Mouse (Mus musculus): ENCODE data around the gene Ankrd65.
A peak's percentile ranks its signal among the peaks of the same experiment; 100 is the strongest.

The Ankrd65 gene

DNA sequence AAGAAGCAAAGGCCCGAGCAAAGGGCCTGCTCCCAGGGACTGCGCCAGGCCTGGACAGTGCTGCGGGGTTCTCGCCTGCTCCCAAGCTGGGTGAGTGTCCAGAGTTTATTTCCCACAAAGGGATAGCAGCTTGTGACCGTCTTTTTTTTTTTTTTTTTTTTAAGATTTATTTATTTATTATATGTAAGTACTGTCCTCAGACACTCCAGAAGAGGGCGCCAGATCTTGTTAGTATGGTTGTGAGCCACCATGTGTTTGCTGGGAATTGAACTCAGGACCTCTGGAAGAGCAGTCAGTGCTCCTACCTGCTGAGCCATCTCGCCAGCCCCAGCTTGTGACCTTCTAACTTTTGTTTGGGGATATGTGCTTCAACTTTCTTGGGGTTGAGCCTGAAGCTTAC is 30.8 kb downstream of the Ankrd65 start:
- DNase-seq, result peak; percentile 52

DNA sequence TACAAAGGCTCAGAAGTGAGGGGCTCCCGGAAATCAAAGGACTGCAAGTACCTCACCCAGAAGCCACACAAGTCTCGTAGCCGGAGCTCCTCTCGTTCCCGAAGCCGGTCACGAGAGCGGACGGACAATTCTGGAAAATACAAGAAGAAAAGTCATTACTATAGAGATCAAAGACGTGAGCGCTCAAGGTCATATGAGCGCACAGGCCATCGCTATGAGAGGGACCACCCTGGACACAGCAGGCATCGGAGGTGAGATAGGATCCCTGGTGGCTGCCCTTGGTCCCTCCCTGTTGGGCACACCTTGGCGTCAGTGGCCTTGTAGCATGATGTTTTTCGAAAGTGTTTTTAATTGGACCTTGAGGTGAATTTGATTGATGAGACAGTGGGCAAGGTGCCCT is 33.2 kb downstream of the Ankrd65 start:
- no peak for DNase-seq

DNA sequence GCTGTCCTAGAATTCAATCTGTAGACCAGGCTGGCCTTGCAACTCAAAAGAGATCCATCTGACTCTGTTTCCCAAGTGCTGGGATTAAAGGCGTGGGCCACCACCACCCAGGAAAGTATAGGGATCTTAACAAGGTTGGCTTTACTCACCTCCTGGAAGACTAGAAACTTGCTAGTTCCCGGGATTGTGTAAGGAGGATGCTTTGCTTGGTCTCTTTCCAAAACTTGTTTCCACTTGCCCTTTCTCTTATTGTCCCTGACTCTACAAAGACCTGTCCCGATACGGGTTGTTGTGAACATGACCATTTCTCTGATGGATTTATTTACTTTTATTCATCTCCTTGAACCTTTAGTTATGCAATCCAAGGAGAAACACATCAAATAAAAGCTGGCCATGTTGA is 39.6 kb downstream of the Ankrd65 start:
- no peak for DNase-seq

DNA sequence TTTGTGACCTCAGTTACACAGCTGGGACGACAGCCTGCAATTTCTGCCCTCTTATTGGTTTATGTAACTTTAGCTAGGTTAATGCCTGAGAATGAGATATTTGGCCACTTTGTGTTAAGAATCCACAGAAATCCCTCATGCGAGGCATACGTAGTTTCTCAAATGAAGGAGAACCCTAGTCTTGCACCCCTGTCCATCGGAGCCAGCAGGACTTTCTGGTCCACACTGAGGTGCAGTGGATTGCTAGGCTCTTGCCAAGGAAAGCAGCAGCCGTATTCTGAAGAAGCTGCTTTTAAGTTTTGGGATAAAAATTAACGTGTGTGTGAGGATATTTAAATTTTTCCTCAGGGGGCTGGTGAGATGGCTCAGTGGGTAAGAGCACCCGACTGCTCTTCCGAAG is 40.4 kb downstream of the Ankrd65 start:
- no peak for DNase-seq

DNA sequence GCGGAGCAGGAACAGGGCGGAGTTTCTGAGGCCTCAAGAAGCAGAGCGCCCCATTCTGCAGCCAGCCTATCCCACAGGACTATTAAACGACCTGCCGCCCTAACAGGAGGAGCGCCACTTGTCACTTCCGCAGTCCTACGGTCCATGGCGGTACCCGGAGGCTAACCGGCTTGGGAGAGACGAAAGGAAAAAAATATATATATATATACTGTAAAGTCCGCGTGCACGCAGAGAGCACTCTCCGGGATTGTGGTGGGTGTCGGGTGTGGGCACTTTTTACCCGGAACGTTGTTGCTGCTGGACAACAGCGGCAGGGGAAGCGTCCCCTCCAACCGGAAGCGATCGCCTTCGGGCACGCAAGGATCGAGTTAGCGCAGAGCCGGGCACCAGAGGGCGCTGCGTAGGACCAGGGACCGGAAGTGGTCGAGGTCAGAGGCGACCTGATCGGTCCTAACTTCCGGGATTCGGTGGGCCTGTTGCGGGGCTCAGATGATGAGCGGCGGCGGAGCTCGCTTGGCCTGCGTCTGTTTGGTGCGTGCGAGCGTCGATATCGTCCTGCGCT is 41.0 kb downstream of the Ankrd65 start, which contains the start of gene Aurkaip1:
TSS of gene Aurkaip1 (plus strand) at position 68 of the 562 bp plus-strand sequence.
- peak; percentile 96 for DNase-seq

DNA sequence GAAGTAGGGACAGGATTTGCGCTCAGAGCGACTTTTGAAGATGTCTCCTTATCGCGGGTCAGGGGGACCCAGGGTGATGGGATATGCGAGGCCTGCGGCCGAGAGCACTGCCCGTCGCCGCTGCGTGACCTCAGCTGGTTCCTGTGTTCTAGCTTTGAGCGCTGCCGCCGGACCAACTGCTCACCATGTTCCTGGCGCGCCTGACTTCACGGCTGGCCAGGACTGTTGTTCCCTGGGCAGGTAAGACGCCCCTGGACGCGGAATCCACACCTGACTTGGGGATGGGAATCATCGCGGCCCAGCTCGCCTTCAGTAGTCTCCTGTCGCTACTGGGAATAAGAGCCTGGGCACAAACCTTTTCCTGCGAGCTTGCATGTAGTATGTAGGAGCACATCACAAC is 41.6 kb downstream of the Ankrd65 start:
- DNase-seq, result peak; percentile 31

DNA sequence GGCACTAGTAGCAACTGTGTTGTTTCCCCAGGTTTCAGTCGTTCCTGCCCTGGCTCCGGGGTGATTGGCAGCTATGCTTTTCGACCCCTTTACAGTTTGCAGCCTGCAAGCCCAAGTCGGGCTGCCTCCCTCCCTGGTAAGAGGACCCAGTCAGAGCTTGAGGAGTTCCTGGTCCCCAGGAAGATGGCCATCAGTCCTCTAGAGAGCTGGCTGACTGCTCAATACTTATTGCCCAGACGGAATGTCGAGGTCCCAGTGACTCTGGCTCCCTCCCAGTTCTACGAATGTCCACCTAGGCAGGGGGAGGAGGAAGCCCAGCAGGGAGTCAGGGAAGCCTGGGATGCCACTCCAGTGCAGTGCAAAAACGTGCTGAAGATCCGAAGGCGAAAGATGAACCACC is 42.1 kb downstream of the Ankrd65 start:
- no peak for DNase-seq

DNA sequence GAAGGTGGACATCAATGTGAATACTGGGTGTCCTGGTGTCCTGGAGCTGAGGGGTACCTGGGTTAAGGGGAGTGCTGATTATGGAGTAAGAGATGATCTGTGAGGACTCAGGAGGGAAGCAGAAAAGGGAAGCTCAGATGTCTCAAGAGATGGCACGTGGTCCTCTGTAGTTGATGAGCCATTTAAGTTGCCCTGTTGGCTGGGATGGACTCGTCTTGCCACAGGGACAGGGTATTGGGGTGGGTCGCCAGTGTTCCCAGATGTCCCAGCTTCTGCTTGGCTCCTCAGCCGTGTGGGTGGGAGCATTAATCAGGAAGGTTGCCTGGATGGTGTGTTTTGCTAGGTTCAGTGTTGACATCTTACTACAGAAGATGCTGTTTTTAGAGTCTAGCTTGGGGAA is 43.0 kb downstream of the Ankrd65 start:
- DNase-seq, result peak; percentile 26

DNA sequence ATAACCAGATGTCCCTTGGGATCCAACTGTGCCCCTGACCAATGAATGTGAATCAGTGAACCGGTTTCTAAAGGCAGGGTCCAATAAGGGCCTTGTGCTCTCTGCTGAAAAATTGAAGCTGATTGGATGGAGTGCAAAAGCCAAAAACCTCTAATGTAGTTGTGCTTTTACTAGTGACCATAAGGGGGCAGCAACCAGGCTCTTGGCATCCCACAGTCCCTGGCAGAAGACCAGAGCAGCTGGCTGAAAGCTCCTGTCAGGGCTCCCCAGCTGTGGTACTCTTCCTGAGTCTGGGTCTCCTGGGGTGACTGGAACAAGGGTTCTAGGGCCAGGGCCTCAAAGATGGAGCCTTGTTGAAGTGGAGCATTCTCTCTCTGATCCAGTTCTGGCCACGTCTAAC is 43.6 kb downstream of the Ankrd65 start:
- DNase-seq, result peak; percentile 91

DNA sequence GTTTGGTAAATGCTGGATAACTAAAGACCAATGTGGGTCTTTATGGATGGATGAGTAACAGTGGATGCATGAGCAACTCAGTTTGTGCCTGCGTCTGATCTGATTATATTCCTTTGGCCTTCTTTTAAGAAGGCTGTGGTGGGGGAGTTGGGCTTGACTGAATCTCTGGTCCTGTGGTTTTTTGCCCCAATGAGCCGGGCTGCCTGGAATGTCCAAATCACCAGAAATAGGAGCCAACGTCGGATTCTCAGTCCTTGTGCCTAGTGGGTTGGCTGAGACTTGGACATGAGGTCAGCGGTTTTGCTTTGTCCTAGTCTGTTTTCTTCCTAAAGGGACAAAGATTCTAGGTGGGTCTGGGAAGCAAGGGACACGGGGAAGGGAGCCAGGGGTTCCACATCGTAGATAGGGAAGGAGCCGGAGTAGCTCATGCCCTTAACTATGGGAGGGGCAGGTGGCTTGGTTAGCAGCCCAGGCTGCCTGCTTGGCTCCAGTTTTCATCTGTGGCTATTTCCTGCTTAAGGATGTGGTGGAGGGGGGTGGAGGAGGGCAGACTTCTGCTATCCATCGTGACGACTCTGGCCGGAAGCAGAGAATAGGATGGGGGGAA is 47.3 kb downstream of the Ankrd65 start:
- DNase-seq, result peak; percentile 76

DNA sequence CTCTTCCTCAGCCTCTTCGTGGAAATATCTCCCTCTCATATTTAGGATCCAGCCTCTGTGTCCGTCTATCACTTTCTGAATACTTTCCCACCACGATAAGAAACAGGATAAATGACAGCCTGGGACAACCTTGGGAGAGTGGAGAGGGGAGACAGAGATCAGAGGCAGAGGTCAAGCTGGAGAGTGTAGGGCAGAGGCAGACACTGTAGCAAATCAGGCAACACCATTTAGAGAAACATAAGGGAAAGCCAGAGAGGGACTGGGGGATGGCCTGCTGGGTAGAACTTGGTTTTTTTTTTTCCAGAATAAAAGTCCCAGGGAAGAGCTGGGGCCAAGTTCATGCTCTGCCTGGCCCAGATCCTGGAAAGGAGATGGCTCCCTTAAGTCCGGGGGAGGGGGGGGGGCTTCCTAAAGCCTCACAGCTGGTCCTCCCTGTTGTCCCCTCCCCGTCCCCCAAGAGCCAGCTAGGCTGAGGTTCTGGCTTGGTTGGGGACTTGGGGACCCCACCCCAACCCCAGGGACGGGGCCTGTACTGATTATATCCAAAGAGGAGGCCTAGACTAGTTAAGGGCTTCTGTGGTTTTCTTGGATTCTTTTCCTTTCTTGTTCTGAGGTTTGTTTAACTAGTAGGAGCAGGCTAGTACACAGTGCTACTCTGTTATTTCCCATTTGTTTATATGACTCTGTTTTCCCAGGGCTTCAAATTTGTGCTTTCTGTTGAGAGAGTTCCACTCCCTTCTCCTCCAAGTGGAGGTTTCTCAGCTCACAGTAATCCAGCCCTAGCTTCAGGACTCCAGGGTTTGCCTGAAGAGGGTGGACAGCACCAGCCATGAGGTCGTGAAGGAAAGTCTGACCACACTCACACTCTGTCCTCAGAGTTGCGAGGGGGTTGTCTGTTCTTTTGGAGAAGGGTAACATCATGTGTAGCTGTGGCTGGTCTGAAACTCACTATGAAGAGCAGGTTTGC is 48.2 kb downstream of the Ankrd65 start:
- DNase-seq, result no peak

DNA sequence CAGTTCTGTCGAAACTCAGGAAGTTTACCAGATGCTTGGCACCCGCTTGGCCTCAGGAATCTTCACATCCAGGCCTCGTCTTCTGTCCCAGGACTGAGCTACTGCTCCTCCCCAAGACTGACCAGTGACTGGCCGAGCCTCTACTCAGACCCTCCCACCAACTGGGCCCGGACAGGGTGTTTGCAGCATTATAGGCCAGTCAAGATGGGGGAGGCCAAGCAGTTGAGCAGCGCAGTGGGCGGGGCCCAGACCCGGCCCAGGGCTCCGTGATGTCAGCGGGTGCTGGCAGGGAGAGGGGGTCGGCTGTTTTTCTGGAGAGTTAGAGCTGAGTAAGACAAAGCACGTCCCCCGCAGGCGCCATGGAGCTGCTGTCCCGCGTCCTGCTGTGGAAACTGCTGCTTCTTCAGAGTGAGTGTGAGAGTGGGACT is 49.3 kb downstream of the Ankrd65 start, which contains the start of gene Mxra8:
TSS of gene Mxra8 (plus strand) at position 198 of the 428 bp plus-strand sequence.
- peak; percentile 95 for DNase-seq

DNA sequence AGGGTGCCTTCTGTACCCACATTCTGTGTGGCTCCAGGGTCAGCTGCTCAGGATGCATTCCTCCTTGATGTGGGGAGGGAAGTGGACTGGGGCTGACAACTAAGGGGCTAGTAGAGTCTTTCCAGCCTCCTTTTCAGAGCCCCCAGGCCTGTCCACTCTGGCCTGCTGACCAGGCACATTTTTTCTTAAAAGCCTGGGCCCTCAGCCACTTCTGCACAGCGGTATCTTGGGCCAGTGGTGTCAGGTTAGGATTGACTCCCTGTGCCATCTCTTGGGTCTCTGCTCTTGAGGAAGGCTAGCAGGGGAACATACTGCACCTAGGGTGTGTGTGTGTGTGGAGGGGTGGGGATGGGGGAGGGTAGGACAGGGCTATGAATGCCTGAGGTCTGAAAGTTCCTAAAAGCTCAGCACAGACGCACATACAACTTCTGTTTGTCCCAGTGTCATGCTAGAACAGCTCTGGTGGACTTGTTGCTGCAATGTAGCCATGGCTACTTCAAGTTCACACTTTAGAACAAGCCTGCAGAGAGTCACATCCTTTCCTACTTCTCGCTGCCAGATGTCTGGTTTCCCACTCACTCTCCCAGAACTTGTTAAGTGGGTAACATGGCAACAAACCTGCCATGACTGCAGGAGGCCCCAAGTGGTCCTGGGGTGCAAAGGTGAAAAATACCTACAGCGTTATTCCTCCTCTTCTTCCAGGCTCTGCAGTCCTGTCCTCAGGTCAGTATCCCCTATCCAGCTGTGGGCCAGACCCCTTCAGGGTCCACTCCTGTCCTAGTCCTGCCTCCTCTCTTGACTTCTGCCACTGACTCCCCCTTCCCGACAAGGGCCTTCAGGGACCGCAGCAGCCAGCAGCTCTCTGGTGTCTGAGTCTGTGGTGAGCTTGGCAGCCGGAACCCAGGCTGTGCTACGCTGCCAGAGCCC is 50.1 kb downstream of the Ankrd65 start:
- DNase-seq, result no peak

DNA sequence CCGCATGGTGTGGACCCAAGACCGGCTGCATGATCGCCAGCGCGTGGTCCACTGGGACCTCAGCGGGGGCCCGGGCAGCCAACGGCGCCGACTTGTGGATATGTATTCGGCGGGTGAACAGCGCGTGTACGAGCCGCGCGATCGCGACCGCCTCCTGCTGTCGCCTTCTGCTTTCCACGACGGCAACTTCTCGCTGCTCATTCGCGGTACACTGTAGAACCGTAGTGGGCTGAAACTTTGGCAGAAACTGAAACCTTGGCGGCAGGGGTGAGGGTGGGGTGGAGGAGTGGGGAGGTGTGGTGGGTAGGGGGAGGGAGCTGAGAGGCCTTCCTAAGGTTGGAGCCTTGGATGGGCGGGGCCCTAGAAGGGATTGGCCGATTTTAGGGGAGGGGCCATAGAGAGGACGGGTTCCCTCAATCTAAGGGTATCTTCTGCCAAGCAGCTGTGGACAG is 50.8 kb downstream of the Ankrd65 start:
- peak; percentile 85 for DNase-seq

DNA sequence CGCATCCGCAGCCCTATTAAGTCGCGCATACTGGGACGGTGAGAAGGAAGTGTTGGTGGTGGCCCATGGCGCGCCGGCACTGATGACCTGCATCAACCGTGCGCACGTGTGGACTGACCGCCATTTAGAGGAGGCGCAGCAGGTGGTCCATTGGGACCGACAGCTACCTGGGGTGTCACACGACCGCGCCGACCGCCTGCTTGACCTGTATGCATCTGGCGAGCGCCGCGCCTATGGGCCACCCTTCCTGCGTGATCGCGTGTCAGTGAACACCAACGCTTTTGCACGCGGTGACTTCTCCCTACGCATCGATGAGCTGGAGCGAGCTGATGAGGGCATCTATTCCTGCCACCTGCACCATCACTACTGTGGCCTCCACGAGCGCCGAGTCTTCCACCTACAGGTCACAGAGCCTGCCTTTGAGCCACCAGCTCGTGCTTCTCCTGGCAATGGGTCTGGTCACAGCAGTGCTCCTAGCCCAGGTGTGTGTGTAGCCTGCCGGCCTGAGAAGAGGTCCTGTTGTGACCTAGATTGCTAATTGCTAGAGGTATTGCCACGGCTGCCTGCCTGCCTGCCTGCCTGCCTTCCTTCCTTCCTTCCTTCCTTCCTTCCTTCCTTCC is 51.5 kb downstream of the Ankrd65 start:
- DNase-seq, result no peak

DNA sequence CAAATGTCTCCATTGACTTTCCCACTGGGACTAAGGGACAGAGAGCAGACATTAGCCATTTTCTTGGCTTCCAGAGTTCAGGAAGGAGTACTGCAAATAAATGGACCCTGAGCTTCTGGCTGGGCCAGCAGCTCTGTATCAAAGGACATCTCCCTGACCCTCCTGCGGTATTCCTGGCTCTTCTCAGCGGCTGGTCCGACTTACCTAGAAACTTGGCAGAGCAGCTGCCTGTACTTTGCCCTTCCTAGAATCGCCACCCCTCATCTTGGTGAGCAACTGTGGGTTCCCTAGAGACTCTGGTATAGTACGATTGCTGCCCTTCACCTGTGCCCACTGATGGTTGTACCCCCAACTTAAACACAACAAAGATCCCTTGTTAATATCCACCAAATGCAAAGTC is 53.0 kb downstream of the Ankrd65 start:
- no peak for DNase-seq

DNA sequence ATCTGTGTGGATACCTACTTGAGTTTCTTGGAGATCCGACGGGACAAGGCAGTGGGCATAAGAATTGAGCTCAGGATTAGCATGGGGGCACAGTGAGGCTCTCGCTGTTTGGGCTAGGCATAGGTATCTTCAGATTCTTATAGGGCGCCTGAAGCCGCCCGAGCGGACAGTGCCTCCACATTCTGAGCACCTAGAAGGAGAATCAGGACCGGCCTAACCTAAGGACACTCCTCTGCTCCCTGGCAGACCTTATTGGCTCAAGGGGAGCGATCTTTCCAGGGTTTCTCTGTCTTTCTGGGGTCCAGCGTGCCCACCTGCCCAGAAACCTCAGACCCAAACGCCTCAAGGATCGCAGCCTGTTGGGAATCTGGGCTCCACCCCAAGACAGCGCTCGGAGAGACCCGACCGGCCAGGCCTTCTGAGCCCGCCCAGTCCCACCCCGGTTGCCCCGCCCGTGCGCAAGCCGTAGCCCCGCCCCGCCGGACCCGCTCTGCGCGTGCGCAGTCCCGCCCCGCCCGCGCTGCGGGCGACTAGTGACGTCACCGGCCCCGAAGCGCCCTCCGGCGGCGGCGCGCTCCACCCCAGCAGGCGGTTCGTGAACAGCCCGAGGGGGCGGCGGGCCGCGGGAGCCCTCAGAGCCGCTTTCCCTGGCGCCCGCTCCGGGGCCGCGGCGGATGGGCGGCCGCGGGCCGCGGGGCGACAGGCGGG is 56.8 kb downstream of the Ankrd65 start, which contains the start of gene Dvl1:
TSS of gene Dvl1 (plus strand) at position 532 of the 708 bp plus-strand sequence.
- peak; percentile 90 for DNase-seq

DNA sequence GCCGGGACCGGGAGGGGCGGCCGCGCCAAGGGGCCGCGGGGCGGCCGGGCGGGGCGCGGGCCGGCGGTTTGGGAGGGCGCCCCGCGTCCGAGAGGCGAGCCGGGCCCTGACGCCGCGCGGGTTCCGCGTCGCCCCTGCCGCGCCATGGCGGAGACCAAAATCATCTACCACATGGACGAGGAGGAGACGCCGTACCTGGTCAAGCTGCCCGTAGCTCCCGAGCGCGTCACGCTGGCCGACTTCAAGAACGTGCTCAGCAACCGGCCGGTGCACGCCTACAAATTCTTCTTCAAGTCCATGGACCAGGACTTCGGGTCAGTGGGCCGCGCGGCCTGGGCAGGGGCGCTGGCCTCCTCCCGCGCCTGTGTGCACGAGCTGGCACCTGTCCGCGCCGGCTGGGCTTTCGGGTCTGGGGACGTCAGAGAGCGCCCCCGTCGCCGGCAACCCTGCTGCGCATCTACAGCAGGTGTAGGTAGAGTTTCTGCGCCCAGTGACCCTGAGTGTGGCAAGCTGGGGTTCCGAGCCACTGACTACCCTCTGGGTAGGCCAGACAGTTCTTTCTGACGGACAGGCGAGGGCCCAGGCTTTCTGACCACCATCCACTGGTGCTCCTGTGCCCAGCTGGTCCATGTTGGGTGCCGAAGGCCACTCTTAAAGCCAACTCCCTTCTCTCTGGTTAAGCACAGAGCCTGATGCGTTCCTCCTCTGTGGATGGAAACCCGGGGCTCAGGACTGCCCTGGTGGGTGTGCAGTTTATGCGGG is 57.5 kb downstream of the Ankrd65 start:
- DNase-seq, result peak; percentile 47

DNA sequence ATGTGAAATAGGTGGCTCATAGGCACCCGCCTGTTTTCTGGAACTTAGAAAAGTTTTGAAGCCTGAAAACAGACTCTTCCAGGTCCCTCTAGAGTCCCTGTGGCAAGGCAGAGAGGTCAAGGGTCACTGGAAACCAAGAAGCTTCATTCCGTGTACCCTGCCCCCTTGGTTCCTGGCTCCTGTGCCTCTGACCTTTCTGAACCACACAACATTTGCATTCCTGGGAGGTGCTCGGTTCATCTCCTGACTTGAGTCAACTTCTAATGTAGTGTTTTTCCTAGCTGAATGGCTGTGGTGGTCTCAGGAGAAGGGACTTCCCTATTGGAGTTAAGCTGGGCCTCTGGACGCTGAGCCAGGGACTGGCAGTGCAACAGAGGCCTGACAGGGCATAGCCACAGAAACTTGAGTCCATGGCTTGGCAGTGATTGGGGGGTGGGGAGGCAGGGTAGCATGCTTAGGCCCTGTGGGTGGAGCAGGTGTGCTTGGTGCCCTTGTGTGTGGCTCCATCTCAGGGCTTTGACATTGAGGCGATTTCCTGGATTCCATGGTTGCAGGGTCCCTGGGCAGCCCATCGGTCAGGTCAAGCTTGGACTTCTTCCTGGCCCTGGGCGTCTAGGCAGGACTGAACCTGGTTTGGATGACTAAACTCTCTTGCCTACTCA is 58.3 kb downstream of the Ankrd65 start:
- DNase-seq, result no peak
